Mouse (Mus musculus) CH12.LX (cell line): ENCODE measurements around the gene Runx2. TPM values are rescaled to one million over a fixed set of nuclear protein-coding genes. Genes with fewer than 3 reads are reported as not detected.

Source experiments
- DNase-seq: peaks from one replicate; pipeline ENCODE4 v3.0.0-alpha.2; 2013; ENCODE audit errors: extremely low read depth
- H3K27ac ChIP-seq: 2 replicates; pipeline ENCODE4 v1.5.1; 2012; ENCODE audit warnings: low read depth, mild to moderate bottlenecking, control low read depth, moderate library complexity; ENCODE audit not compliant: insufficient read depth
- H3K27me3 ChIP-seq: replicated peaks from 2 replicates; pipeline ENCODE3; 2012; ENCODE audit warnings: inconsistent platforms
- H3K36me3 ChIP-seq, 2 experiments: replicated peaks in 1 of 2; 2 replicates each; pipeline versions ENCODE3 to v1.6.1; 2012; ENCODE audit warnings: inconsistent platforms in 1 of 2, low read length in 1 of 2, mild to moderate bottlenecking in 1 of 2, mixed read lengths in 1 of 2, moderate library complexity in 1 of 2; ENCODE audit not compliant: control insufficient read depth in 1 of 2, insufficient read depth in 1 of 2
- H3K4me1 ChIP-seq, 2 experiments: 2 replicates each; pipeline ENCODE4 v1.6.1; 2012; ENCODE audit warnings: inconsistent platforms in 1 of 2, moderate library complexity in 1 of 2; ENCODE audit not compliant: insufficient read depth in 2 of 2, control insufficient read depth in 1 of 2
- H3K4me2 ChIP-seq: 2 replicates; pipeline ENCODE4 v1.6.1; 2012; ENCODE audit warnings: low read depth, mild to moderate bottlenecking, control low read depth; ENCODE audit not compliant: poor library complexity, insufficient read depth, severe bottlenecking
- H3K4me3 ChIP-seq, 3 experiments: fragments of 150-350 bp in 1 of 3; sonication (generic) in 1 of 3; replicated peaks in 1 of 3; 2 replicates each; pipeline versions ENCODE3 to v1.5.1; 2011 to 2012; ENCODE audit warnings: low read depth in 2 of 3, low read length in 2 of 3, mild to moderate bottlenecking in 2 of 3, moderate library complexity in 2 of 3, control low read depth in 1 of 3, improper control_type of control experiment in 1 of 3, inconsistent platforms in 1 of 3, mixed read lengths in 1 of 3; ENCODE audit not compliant: poor library complexity in 1 of 3
- H3K79me2 ChIP-seq: replicated peaks from 2 replicates; pipeline ENCODE4 v1.6.1; 2012; ENCODE audit warnings: mild to moderate bottlenecking, moderate library complexity; ENCODE audit not compliant: control insufficient read depth, poor library complexity, insufficient read depth, severe bottlenecking; ENCODE audit errors: extremely low read depth
- H3K9ac ChIP-seq: 2 replicates; pipeline ENCODE4 v1.6.1; 2012; ENCODE audit warnings: low read depth, mild to moderate bottlenecking, control low read depth, moderate library complexity; ENCODE audit not compliant: insufficient read depth
- H3K9me3 ChIP-seq: replicated peaks from 2 replicates; pipeline ENCODE3; 2012; ENCODE audit warnings: low read length, inconsistent platforms, mixed read lengths
- BHLHE40 ChIP-seq: IDR thresholded peaks from 2 replicates; pipeline ENCODE4 v1.6.1; 2011; ENCODE audit warnings: mild to moderate bottlenecking, low read depth, low read length, improper control_type of control experiment
- CHD1 ChIP-seq: IDR thresholded peaks from 2 replicates; pipeline ENCODE4 v1.6.1; 2012; ENCODE audit warnings: low read depth, low read length, improper control_type of control experiment, inconsistent platforms
- E2F4 ChIP-seq: IDR thresholded peaks from 2 replicates; pipeline ENCODE4 v1.6.1; 2011; ENCODE audit warnings: low read depth, low read length, improper control_type of control experiment; ENCODE audit not compliant: insufficient replicate concordance
- EP300 ChIP-seq: IDR thresholded peaks from 2 replicates; pipeline ENCODE4 v1.6.1; 2011; ENCODE audit warnings: low read length, improper control_type of control experiment
- ETS1 ChIP-seq: conservative IDR thresholded peaks from 2 replicates; pipeline ENCODE4 v1.6.1; 2012; ENCODE audit warnings: low read depth, mild to moderate bottlenecking, inconsistent platforms, low read length, improper control_type of control experiment, moderate library complexity
- GABPA ChIP-seq: IDR thresholded peaks from 2 replicates; pipeline ENCODE4 v1.6.1; 2012; ENCODE audit warnings: low read depth, low read length, improper control_type of control experiment, inconsistent platforms; ENCODE audit not compliant: insufficient replicate concordance
- HCFC1 ChIP-seq: IDR thresholded peaks from 2 replicates; pipeline ENCODE4 v1.6.1; 2012; ENCODE audit warnings: low read depth, mild to moderate bottlenecking, inconsistent platforms, low read length, improper control_type of control experiment
- IRF4 ChIP-seq: IDR thresholded peaks from 2 replicates; pipeline ENCODE4 v1.6.1; 2014; ENCODE audit warnings: low read depth, mild to moderate bottlenecking, inconsistent platforms, low read length, improper control_type of control experiment
- JUN ChIP-seq: IDR thresholded peaks from 2 replicates; pipeline ENCODE4 v1.6.1; 2011; ENCODE audit warnings: low read depth, mild to moderate bottlenecking, low read length, improper control_type of control experiment, moderate library complexity; ENCODE audit not compliant: insufficient read depth
- MAX ChIP-seq: IDR thresholded peaks from 2 replicates; pipeline ENCODE4 v1.6.1; 2011; ENCODE audit warnings: low read length, improper control_type of control experiment
- MAZ ChIP-seq: IDR thresholded peaks from 2 replicates; pipeline ENCODE4 v1.6.1; 2012; ENCODE audit warnings: low read depth, mild to moderate bottlenecking, inconsistent platforms, low read length, improper control_type of control experiment, moderate library complexity
- MEF2A ChIP-seq: IDR thresholded peaks from 2 replicates; pipeline ENCODE4 v1.6.1; 2014; ENCODE audit warnings: low read depth, mild to moderate bottlenecking, inconsistent platforms, low read length, improper control_type of control experiment, borderline replicate concordance
- MXI1 ChIP-seq: IDR thresholded peaks from 2 replicates; pipeline ENCODE4 v1.6.1; 2011; ENCODE audit warnings: mild to moderate bottlenecking, low read depth, low read length, improper control_type of control experiment
- NELFE ChIP-seq: IDR thresholded peaks from 2 replicates; pipeline ENCODE4 v1.6.1; 2011; ENCODE audit warnings: low read depth, low read length, improper control_type of control experiment
- NRF1 ChIP-seq: IDR thresholded peaks from 2 replicates; pipeline ENCODE4 v1.6.1; 2014; ENCODE audit warnings: low read depth, mild to moderate bottlenecking, inconsistent platforms, low read length, improper control_type of control experiment, moderate library complexity
- RCOR1 ChIP-seq: conservative IDR thresholded peaks from 2 replicates; pipeline ENCODE4 v1.6.1; 2012; ENCODE audit warnings: low read depth, mild to moderate bottlenecking, inconsistent platforms, low read length, improper control_type of control experiment
- SIN3A ChIP-seq: IDR thresholded peaks from 2 replicates; pipeline ENCODE4 v1.6.1; 2012; ENCODE audit warnings: low read length, improper control_type of control experiment, inconsistent platforms
- SMC3 ChIP-seq: IDR thresholded peaks from 2 replicates; pipeline ENCODE4 v1.6.1; 2011; ENCODE audit warnings: low read depth, low read length, improper control_type of control experiment
- TBP ChIP-seq: conservative IDR thresholded peaks from 2 replicates; pipeline ENCODE4 v1.6.1; 2011; ENCODE audit warnings: low read depth, low read length, improper control_type of control experiment
- TCF12 ChIP-seq: IDR thresholded peaks from 2 replicates; pipeline ENCODE4 v1.6.1; 2014; ENCODE audit warnings: low read depth, mild to moderate bottlenecking, inconsistent platforms, low read length, improper control_type of control experiment
- UBTF ChIP-seq: IDR thresholded peaks from 2 replicates; pipeline ENCODE4 v1.6.1; 2012; ENCODE audit warnings: low read depth, mild to moderate bottlenecking, inconsistent platforms, low read length, improper control_type of control experiment, moderate library complexity
- USF1 ChIP-seq: IDR thresholded peaks from 2 replicates; pipeline ENCODE4 v1.6.1; 2014; ENCODE audit warnings: low read depth, mild to moderate bottlenecking, inconsistent platforms, low read length, improper control_type of control experiment
- ZC3H11A ChIP-seq: IDR thresholded peaks from 2 replicates; pipeline ENCODE4 v1.6.1; 2012; ENCODE audit warnings: low read depth, mild to moderate bottlenecking, inconsistent platforms, low read length, improper control_type of control experiment
- ZKSCAN1 ChIP-seq: IDR thresholded peaks from 2 replicates; pipeline ENCODE4 v1.6.1; 2012; ENCODE audit warnings: low read depth, inconsistent platforms, low read length, improper control_type of control experiment, borderline replicate concordance
- ZMIZ1 ChIP-seq: IDR thresholded peaks from 2 replicates; pipeline ENCODE4 v1.6.1; 2012; ENCODE audit warnings: low read depth, mild to moderate bottlenecking, inconsistent platforms, low read length, improper control_type of control experiment
- ZNF384 ChIP-seq: IDR thresholded peaks from 2 replicates; pipeline ENCODE4 v1.6.1; 2012; ENCODE audit warnings: low read depth, low read length, improper control_type of control experiment, inconsistent platforms
- dilution Hi-C: fragments of 300-500 bp; cut with MboI; formaldehyde crosslinking; loops from 2 replicates; pipeline ENCODE4 v1.14.3; 2020; ENCODE audit warnings: low sequenced_read_pairs; ENCODE audit not compliant: extremely low pct_unique_long_range_greater_than_20kb, extremely low pct_ligation_motif_present
- in situ Hi-C: fragments of 300-500 bp; cut with MboI; formaldehyde crosslinking; loops from 3 replicates; pipeline ENCODE4 v1.14.3; 2019; ENCODE audit warnings: low sequenced_read_pairs, low pct_ligation_motif_present, low pct_unique_long_range_greater_than_20kb, mixed read lengths
- polyA plus RNA-seq: library from polyadenylated mRNA; unstranded; fragments of >175 nt; gene quantifications from 2 replicates; pipeline ENCODE4 v1.2.1, GENCODE M21; 2012; ENCODE audit warnings: low read depth; ENCODE audit not compliant: insufficient read length
- total RNA-seq, 2 experiments: library from RNA; depleted of rRNA; stranded (reverse); fragments of 300-350 nt in 1 of 2; fragments of >200 nt in 1 of 2; gene quantifications; 2 replicates each; pipeline ENCODE4 v1.2.3; 2012 to 2014

Gene Runx2
- total and polyA plus RNA-seq, 3 experiments: 0.70 to 1.4 (median 1.1) TPM

GRCm38 (mm10) chr17:44818825-44819224 is 4.2 kb upstream of the Runx2 start:
- TF ChIP-seq RCOR1: no peak
- TF ChIP-seq HCFC1: no peak
- no peak for TF ChIP-seq E2F4
- no peak for TF ChIP-seq TCF12
- no peak for TF ChIP-seq ZMIZ1
- no peak for TF ChIP-seq USF1
- TF ChIP-seq BHLHE40: no peak
- no peak for TF ChIP-seq JUN
- no peak for TF ChIP-seq ZKSCAN1
- TF ChIP-seq NELFE: no peak
- TF ChIP-seq SMC3: no peak
- no peak for TF ChIP-seq ZC3H11A
- TF ChIP-seq EP300: no peak
- TF ChIP-seq NRF1: no peak
- TF ChIP-seq CHD1: no peak
- no peak for TF ChIP-seq SIN3A
- no peak for TF ChIP-seq ZNF384
- TF ChIP-seq IRF4: no peak
- H3K4me1 ChIP-seq: peaks cover 4 to 11% of the 10 kb centered on the region in 2 experiments; a peak in 3 of 4 replicates
- H3K4me2 ChIP-seq: no peak overlapping the region; the same call in 1 of the 2 replicates
- no peaks in the 10 kb centered on the region for H3K9me3 ChIP-seq
- no peaks in the 10 kb centered on the region for H3K36me3 ChIP-seq
- no peak overlapping the region for H3K27ac ChIP-seq
- no peak overlapping the region for H3K9ac ChIP-seq
- in situ Hi-C loops: no loop called here
- H3K27me3 ChIP-seq: no peaks in the 10 kb centered on the region
- no peak overlapping the region for H3K4me3 ChIP-seq
- no peaks in the 10 kb centered on the region for H3K79me2 ChIP-seq
- no peak for DNase-seq
- dilution Hi-C loops: no loop called here

DNA sequence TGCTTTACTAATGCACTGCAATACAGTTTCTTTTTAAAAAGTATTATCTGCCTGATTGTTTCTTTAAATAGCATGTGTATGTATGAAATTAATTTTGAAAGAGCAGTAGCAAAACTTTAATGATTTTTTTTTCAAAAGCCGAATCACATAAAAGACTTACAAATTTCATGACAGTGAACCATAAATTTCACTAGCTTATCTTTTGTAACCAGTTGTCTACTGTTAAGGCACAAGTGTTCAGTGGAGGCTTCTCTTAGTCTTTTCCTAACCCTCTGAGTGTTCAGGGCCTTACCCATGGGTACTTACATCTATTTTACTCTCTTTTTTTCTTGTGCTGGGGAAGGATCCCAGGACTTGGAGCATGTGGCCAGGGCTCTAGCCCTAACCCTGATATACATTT is 7.6 kb downstream of the Runx2 start:
- Histone ChIP-seq H3K79me2 (no peaks in the 10 kb centered on the region), H3K27ac (no peak overlapping the region), H3K36me3 (no peaks in the 10 kb centered on the region), H3K4me1 (no peaks in the 10 kb centered on the region), H3K9ac (no peak overlapping the region), H3K4me3 (no peak overlapping the region), H3K4me2 (no peak overlapping the region), H3K9me3 (no peaks in the 10 kb centered on the region), H3K27me3 (no peaks in the 10 kb centered on the region)
- TF ChIP-seq BHLHE40: no peak
- TF ChIP-seq IRF4: no peak
- TF ChIP-seq UBTF: no peak
- TF ChIP-seq MAX: no peak
- no peak for TF ChIP-seq ETS1
- TF ChIP-seq TCF12: no peak
- no peak for TF ChIP-seq JUN
- TF ChIP-seq NELFE: no peak
- no peak for TF ChIP-seq MAZ
- no peak for TF ChIP-seq SIN3A
- no peak for TF ChIP-seq TBP
- no peak for TF ChIP-seq SMC3
- no peak for TF ChIP-seq MXI1
- no peak for TF ChIP-seq GABPA
- TF ChIP-seq MEF2A: no peak
- dilution Hi-C loops: no loop called here
- DNase-seq: no peak
- in situ Hi-C loops: no loop called here
